Mouse (Mus musculus): ENCODE measurements around the gene Alpk1. TPM values are rescaled to one million over a fixed set of nuclear protein-coding genes. Genes with fewer than 3 reads are reported as not detected.
"Not testable (repeated sequence)": the region's sequence is repeated elsewhere in the genome, so short reads cannot be mapped to it uniquely, and the experiment has no call there.

The Alpk1 gene
- polyA plus RNA-seq, 1 experiment, result 1.4 TPM

- Histone ChIP-seq H3K27me3 (replicated peaks; ENCODE audit: control insufficient read depth, insufficient read depth, low read length) (no peaks in the 10 kb centered on the region), H3K4me3 (ENCODE audit: insufficient read depth, low read depth, low read length) (peak overlapping the region; percentile 61), H3K27ac (ENCODE audit: insufficient read depth, low read depth, low read length) (0 out of 2 replicates have a peak overlapping the region, but pooled peaks have one; percentile 35), H3K36me3 (ENCODE audit: control insufficient read depth, insufficient read depth, low read length) (no peaks in the 10 kb centered on the region), H3K4me1 (ENCODE audit: control insufficient read depth, insufficient read depth, low read length) (peaks cover 12% of the 10 kb centered on the region; the same call in 1 of the 2 replicates)
- WGBS, result under 1% methylated on average over 35 of the region's 36 CpGs
- no peak for TF ChIP-seq POLR2A (IDR thresholded peaks at IDR 0.05; ENCODE audit: low read depth, low read length)
- peak; percentile 66 for DNase-seq
These were observed 10.1 kb upstream of the Alpk1 start for GRCm38 (mm10) chr3:127790234-127791055.

GRCm38 (mm10) chr3:127789500-127790191 is 9.3 kb upstream of the Alpk1 start, which contains the start of gene Tifa:
Gene Tifa, plus strand, starts transcription at chr3:127789805.
- no peak for TF ChIP-seq POLR2A (IDR thresholded peaks at IDR 0.05; ENCODE audit: low read depth, low read length)
- no peak for TF ChIP-seq CTCF (conservative IDR thresholded peaks at IDR 0.05; ENCODE audit: insufficient read depth, insufficient read length, low read depth, low read length)
- H3K4me3 ChIP-seq (ENCODE audit: insufficient read depth, low read depth, low read length), result peak within 1 kb of the TSS; percentile 61
- peak; percentile 74 for DNase-seq
- no peaks in the 10 kb centered on the region for H3K36me3 ChIP-seq (ENCODE audit: control insufficient read depth, insufficient read depth, low read length)
- 2% methylated on average over 44 of the region's 44 CpGs for WGBS
- peaks cover 12% of the 10 kb centered on the region; the same call in 1 of the 2 replicates for H3K4me1 ChIP-seq (ENCODE audit: control insufficient read depth, insufficient read depth, low read length)
- H3K27me3 ChIP-seq (replicated peaks; ENCODE audit: control insufficient read depth, insufficient read depth, low read length), result no peaks in the 10 kb centered on the region
- peak within 1 kb of the TSS; percentile 10; the same call in 1 of the 2 replicates for H3K27ac ChIP-seq (ENCODE audit: insufficient read depth, low read depth, low read length)

GRCm38 (mm10) chr3:127788919-127789318 is 8.6 kb upstream of the Alpk1 start:
- H3K4me3 ChIP-seq (ENCODE audit: insufficient read depth, low read depth, low read length), result peak overlapping the region; percentile 61
- H3K4me1 ChIP-seq (ENCODE audit: control insufficient read depth, insufficient read depth, low read length), result peaks cover 12% of the 10 kb centered on the region; the same call in 1 of the 2 replicates
- no peak for DNase-seq
- TF ChIP-seq CTCF (conservative IDR thresholded peaks at IDR 0.05; ENCODE audit: insufficient read depth, insufficient read length, low read depth, low read length) (no peak), POLR2A (IDR thresholded peaks at IDR 0.05; ENCODE audit: low read depth, low read length) (no peak)
- H3K36me3 ChIP-seq (ENCODE audit: control insufficient read depth, insufficient read depth, low read length), result no peaks in the 10 kb centered on the region
- H3K27ac ChIP-seq (ENCODE audit: insufficient read depth, low read depth, low read length), result no peak overlapping the region
- 43% methylated on average over 8 of the region's 8 CpGs for WGBS
- H3K27me3 ChIP-seq (replicated peaks; ENCODE audit: control insufficient read depth, insufficient read depth, low read length), result no peaks in the 10 kb centered on the region

GRCm38 (mm10) chr3:127788038-127788437 is 7.7 kb upstream of the Alpk1 start:
- DNase-seq, result no peak

GRCm38 (mm10) chr3:127787032-127787431 is 6.7 kb upstream of the Alpk1 start:
- DNase-seq, result no peak
- no peak overlapping the region for H3K27ac ChIP-seq (ENCODE audit: insufficient read depth, low read depth, low read length)
- H3K4me3 ChIP-seq (ENCODE audit: insufficient read depth, low read depth, low read length), result no peak overlapping the region
- peaks cover 12% of the 10 kb centered on the region; the same call in 1 of the 2 replicates for H3K4me1 ChIP-seq (ENCODE audit: control insufficient read depth, insufficient read depth, low read length)
- H3K36me3 ChIP-seq (ENCODE audit: control insufficient read depth, insufficient read depth, low read length), result no peaks in the 10 kb centered on the region
- TF ChIP-seq POLR2A (IDR thresholded peaks at IDR 0.05; ENCODE audit: low read depth, low read length), result no peak
- TF ChIP-seq CTCF (conservative IDR thresholded peaks at IDR 0.05; ENCODE audit: insufficient read depth, insufficient read length, low read depth, low read length), result no peak
- H3K27me3 ChIP-seq (replicated peaks; ENCODE audit: control insufficient read depth, insufficient read depth, low read length), result no peaks in the 10 kb centered on the region

More at GRCm38 (mm10) chr3:127788038-127788437, 7.7 kb upstream of the Alpk1 start:
- Histone ChIP-seq H3K36me3 (ENCODE audit: control insufficient read depth, insufficient read depth, low read length) (no peaks in the 10 kb centered on the region), H3K27me3 (replicated peaks; ENCODE audit: control insufficient read depth, insufficient read depth, low read length) (no peaks in the 10 kb centered on the region), H3K4me1 (ENCODE audit: control insufficient read depth, insufficient read depth, low read length) (peaks cover 12% of the 10 kb centered on the region; the same call in 1 of the 2 replicates), H3K4me3 (ENCODE audit: insufficient read depth, low read depth, low read length) (no peak overlapping the region), H3K27ac (ENCODE audit: insufficient read depth, low read depth, low read length) (no peak overlapping the region)
- 64% methylated on average over 7 of the region's 7 CpGs for WGBS
- TF ChIP-seq CTCF (conservative IDR thresholded peaks at IDR 0.05; ENCODE audit: insufficient read depth, insufficient read length, low read depth, low read length), result no peak
- TF ChIP-seq POLR2A (IDR thresholded peaks at IDR 0.05; ENCODE audit: low read depth, low read length), result no peak

- WGBS, result 97% methylated on average over 8 of the region's 8 CpGs
- not testable (repeated sequence) for H3K36me3 ChIP-seq (ENCODE audit: control insufficient read depth, insufficient read depth, low read length); H3K27ac ChIP-seq (ENCODE audit: insufficient read depth, low read depth, low read length); DNase-seq; H3K4me1 ChIP-seq (ENCODE audit: control insufficient read depth, insufficient read depth, low read length); H3K4me3 ChIP-seq (ENCODE audit: insufficient read depth, low read depth, low read length); H3K27me3 ChIP-seq (replicated peaks; ENCODE audit: control insufficient read depth, insufficient read depth, low read length)
These were observed 3.4 kb upstream of the Alpk1 start for GRCm38 (mm10) chr3:127783680-127784079.

GRCm38 (mm10) chr3:127782921-127783320 is 2.6 kb upstream of the Alpk1 start:
- no peak overlapping the region for H3K4me3 ChIP-seq (ENCODE audit: insufficient read depth, low read depth, low read length)
- no peaks in the 10 kb centered on the region for H3K4me1 ChIP-seq (ENCODE audit: control insufficient read depth, insufficient read depth, low read length)
- H3K27me3 ChIP-seq (replicated peaks; ENCODE audit: control insufficient read depth, insufficient read depth, low read length), result no peaks in the 10 kb centered on the region
- H3K36me3 ChIP-seq (ENCODE audit: control insufficient read depth, insufficient read depth, low read length), result no peaks in the 10 kb centered on the region
- DNase-seq, result no peak
- H3K27ac ChIP-seq (ENCODE audit: insufficient read depth, low read depth, low read length), result no peak overlapping the region
- TF ChIP-seq CTCF (conservative IDR thresholded peaks at IDR 0.05; ENCODE audit: insufficient read depth, insufficient read length, low read depth, low read length), result no peak
- no peak for TF ChIP-seq POLR2A (IDR thresholded peaks at IDR 0.05; ENCODE audit: low read depth, low read length)
- 81% methylated on average over 6 of the region's 6 CpGs for WGBS

Data from kidney, adult 2 months (tissue).